Mouse (Mus musculus) adrenal gland, adult (tissue): ENCODE results near the gene Dpy19l3.
A peak's percentile ranks its signal among the peaks of the same experiment; 100 is the strongest.

Experiments used
- DNase-seq, 2 experiments: peaks; one replicate each; pipeline ENCODE4 v3.0.0; 2022 to 2023; ENCODE audit warnings: low spot score in 1 of 2; ENCODE audit not compliant: inconsistent age in 2 of 2

Gene Dpy19l3

GRCm38 (mm10) chr7:35646317-35647081, 107.8 kb downstream of the Dpy19l3 start:
- peak; percentile 46 to 67 for DNase-seq

DNA sequence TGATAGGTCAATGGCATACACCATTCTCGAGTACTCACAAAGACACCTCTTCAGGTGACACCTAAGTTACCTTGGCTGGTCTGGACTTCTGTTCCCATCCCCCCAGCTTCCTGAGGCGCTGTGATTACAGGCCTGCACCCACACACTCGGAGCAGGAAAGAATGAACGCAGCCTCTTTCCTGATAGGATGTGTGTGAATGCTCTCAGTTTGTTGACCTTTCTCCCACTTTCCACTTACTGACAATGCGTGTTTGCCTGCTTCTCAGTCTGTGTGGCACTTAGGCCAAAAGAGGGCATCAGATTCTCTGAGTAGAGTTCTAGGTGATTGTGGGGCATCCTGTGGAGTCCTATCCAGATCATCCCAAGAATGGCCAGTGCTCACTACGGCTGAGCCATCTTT, 114.2 kb downstream of the Dpy19l3 start:
- DNase-seq = no peak

GRCm38 (mm10) chr7:35636874-35637273, 117.4 kb downstream of the Dpy19l3 start:
- no peak for DNase-seq

DNA sequence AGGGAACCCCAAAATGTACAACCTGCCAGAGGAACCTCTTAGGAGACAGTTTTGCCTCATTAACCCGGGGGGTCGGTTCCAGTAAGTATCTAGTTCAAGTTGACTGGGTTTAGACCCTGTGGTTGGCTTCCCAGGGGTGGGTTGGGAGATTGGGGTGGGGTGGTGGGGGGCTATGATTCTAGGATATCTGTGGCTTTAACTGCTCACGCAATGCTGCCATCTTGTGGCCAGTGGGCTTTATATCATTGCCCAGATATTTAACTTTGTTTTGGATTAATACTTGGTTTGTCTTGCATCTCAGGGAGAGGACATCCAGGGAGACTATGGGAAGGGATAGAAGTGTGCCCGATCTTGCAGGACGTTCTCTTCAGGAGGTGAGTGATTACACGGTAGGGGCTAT, 118.0 kb downstream of the Dpy19l3 start:
- DNase-seq = peak in 1 of 2 experiments; percentile 43
